Mouse (Mus musculus): ENCODE measurements around the gene Nthl1. TPM values are rescaled to one million over a fixed set of nuclear protein-coding genes. Genes with fewer than 3 reads are reported as not detected.

Nthl1 gene
- polyA plus RNA-seq, 1 experiment from 2014 or later: 14.9 TPM

DNA sequence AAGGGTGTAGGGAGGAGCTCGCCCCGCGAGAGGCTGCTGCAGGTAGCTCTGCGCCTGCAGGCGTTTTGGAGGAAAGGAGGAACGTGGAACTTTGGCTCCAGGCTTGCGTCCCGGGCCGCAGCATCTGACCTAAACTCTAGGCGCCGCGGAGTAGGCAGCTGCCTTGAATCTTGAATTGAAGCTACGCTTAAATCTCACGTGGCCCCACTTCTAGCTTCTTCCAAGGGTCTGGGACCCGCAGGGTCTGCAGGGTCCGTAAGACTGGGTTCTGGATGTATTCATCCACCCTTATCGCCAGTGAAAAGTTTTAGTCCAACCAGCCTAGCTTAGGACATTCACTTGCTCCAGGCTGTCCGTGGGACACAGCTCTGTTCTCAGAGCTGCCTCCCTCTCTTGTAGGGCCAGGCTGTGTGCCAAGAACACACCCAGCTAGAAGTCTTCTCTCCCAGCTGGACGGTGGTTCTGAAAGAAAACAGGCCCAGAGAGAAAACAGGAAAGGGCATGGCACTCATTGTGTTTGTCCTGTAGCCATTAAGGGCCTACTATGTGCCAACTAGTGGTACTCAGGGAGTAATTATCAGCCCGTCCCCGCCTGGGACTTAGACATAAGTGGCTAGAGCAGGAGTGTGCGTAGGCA lies 451 bp downstream of the Nthl1 start:
- Histone ChIP-seq H3K4me3 (peak overlapping the region; percentile 77), H3K4me1 (peaks cover 18% of the 10 kb centered on the region), H3K9ac (replicated peaks) (peak overlapping the region; percentile 75), H3K9me3 (no peaks in the 10 kb centered on the region), H3K27ac (replicated peaks) (peak overlapping the region; percentile 72), H3K36me3 (peaks cover 26% of the 10 kb centered on the region), H3K4me2 (replicated peaks) (peak overlapping the region; percentile 94), H3K27me3 (no peaks in the 10 kb centered on the region)
- WGBS: 12% methylated on average over 22 of the region's 22 CpGs
- no peak; the same call in none of the 2 replicates for ATAC-seq (ENCODE audit: low FRiP score, low read depth)

- no peak overlapping the region for H3K4me3 ChIP-seq
- H3K27ac ChIP-seq (replicated peaks): no peak overlapping the region
- H3K27me3 ChIP-seq: no peaks in the 10 kb centered on the region
- ATAC-seq (ENCODE audit: low FRiP score, low read depth): no peak
- peaks cover 20% of the 10 kb centered on the region for H3K36me3 ChIP-seq
- no peak overlapping the region for H3K9ac ChIP-seq (replicated peaks)
- WGBS: 97% methylated on average over 11 of the region's 11 CpGs
- H3K4me1 ChIP-seq: peaks cover 18% of the 10 kb centered on the region
- no peaks in the 10 kb centered on the region for H3K9me3 ChIP-seq
- H3K4me2 ChIP-seq (replicated peaks): 0 out of 2 replicates have a peak overlapping the region, but pooled peaks have one; percentile 94
Observed at GRCm38 (mm10) chr17:24633831-24634230, 1.4 kb downstream of the Nthl1 start.

DNA sequence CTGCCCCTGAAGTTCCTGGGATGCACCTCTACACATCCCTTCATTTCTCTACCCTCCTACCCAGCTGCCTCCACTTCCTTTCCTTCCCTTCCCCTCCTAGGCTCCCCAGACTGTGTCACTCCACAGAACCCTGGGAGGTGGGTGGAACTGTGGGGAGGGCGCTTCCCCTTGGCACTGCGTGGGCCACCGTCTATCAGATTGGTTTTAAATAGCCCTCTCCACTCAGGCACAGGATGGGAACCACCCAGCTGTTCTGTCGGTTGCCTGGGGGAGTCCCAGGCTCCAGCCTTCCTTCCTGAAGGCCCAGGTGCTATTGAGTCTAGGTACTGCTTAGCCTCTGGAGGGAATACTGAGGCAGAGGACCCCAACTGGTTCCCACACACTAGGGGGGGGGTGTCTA lies 2.5 kb downstream of the Nthl1 start:
- H3K27ac ChIP-seq (replicated peaks): no peak overlapping the region
- no peak for ATAC-seq (ENCODE audit: low FRiP score, low read depth)
- peaks cover 18% of the 10 kb centered on the region for H3K4me1 ChIP-seq
- WGBS: 94% methylated on average over 4 of the region's 4 CpGs
- no peak overlapping the region for H3K4me2 ChIP-seq (replicated peaks)
- no peaks in the 10 kb centered on the region for H3K27me3 ChIP-seq
- H3K4me3 ChIP-seq: no peak overlapping the region
- no peaks in the 10 kb centered on the region for H3K9me3 ChIP-seq
- H3K9ac ChIP-seq (replicated peaks): no peak overlapping the region
- H3K36me3 ChIP-seq: peaks cover 9% of the 10 kb centered on the region

GRCm38 (mm10) chr17:24635694-24636093 lies 3.2 kb downstream of the Nthl1 start:
- Histone ChIP-seq H3K9me3 (no peaks in the 10 kb centered on the region), H3K4me1 (peaks cover 18% of the 10 kb centered on the region), H3K9ac (replicated peaks) (no peak overlapping the region), H3K36me3 (peaks cover 2% of the 10 kb centered on the region), H3K27me3 (no peaks in the 10 kb centered on the region), H3K4me2 (replicated peaks) (no peak overlapping the region), H3K4me3 (no peak overlapping the region), H3K27ac (replicated peaks) (no peak overlapping the region)
- WGBS: 96% methylated on average over 5 of the region's 5 CpGs
- ATAC-seq (ENCODE audit: low FRiP score, low read depth): no peak

GRCm38 (mm10) chr17:24636781-24637481 lies 4.5 kb downstream of the Nthl1 start:
- no peaks in the 10 kb centered on the region for H3K9me3 ChIP-seq
- H3K4me3 ChIP-seq: no peak overlapping the region
- no peak overlapping the region for H3K27ac ChIP-seq (replicated peaks)
- H3K27me3 ChIP-seq: no peaks in the 10 kb centered on the region
- H3K9ac ChIP-seq (replicated peaks): no peak overlapping the region
- ATAC-seq (ENCODE audit: low FRiP score, low read depth): no peak
- no peaks in the 10 kb centered on the region for H3K36me3 ChIP-seq
- no peak overlapping the region for H3K4me2 ChIP-seq (replicated peaks)
- peaks cover 11% of the 10 kb centered on the region for H3K4me1 ChIP-seq
- 59% methylated on average over 5 of the region's 5 CpGs for WGBS

GRCm38 (mm10) chr17:24638214-24638613 lies 5.7 kb downstream of the Nthl1 start:
- H3K4me2 ChIP-seq (replicated peaks): no peak overlapping the region
- no peak overlapping the region for H3K9ac ChIP-seq (replicated peaks)
- ATAC-seq (ENCODE audit: low FRiP score, low read depth): no peak
- no peak overlapping the region for H3K4me3 ChIP-seq
- no peaks in the 10 kb centered on the region for H3K9me3 ChIP-seq
- WGBS: 86% methylated on average over 4 of the region's 4 CpGs
- H3K4me1 ChIP-seq: peaks cover 3% of the 10 kb centered on the region
- no peaks in the 10 kb centered on the region for H3K27me3 ChIP-seq
- H3K27ac ChIP-seq (replicated peaks): no peak overlapping the region
- H3K36me3 ChIP-seq: no peaks in the 10 kb centered on the region

GRCm38 (mm10) chr17:24638840-24639239 lies 6.4 kb downstream of the Nthl1 start:
- no peak overlapping the region for H3K4me3 ChIP-seq
- no peak overlapping the region for H3K27ac ChIP-seq (replicated peaks)
- no peaks in the 10 kb centered on the region for H3K36me3 ChIP-seq
- no peaks in the 10 kb centered on the region for H3K27me3 ChIP-seq
- no peaks in the 10 kb centered on the region for H3K9me3 ChIP-seq
- ATAC-seq (ENCODE audit: low FRiP score, low read depth): no peak
- H3K9ac ChIP-seq (replicated peaks): no peak overlapping the region
- 77% methylated on average over 9 of the region's 9 CpGs for WGBS
- H3K4me2 ChIP-seq (replicated peaks): no peak overlapping the region
- no peaks in the 10 kb centered on the region for H3K4me1 ChIP-seq

DNA sequence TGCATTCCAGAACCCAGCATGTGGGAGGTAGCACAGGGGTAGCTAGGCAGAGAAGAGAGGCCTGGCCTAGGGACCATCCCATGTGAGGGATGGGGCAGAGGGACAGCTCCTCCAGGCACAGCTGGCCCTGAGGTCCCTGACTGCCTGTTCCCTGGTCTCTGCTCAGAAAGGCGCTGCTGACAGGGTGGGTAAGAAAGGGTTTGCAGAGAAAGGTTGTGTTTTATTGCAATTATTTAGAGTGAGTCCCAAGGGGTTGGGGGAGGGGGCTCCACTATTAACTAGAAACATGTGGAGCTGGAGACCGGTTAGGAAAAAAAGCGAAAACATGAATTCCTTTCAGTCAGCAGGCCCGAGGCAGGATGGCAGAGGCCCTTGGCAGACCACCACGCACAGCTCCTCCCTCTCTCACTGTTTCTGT lies 7.1 kb downstream of the Nthl1 start:
- 89% methylated on average over 5 of the region's 5 CpGs for WGBS
- H3K27ac ChIP-seq (replicated peaks): no peak overlapping the region; the same call in 1 of the 2 replicates
- H3K36me3 ChIP-seq: no peaks in the 10 kb centered on the region
- no peak overlapping the region for H3K4me3 ChIP-seq
- no peak for ATAC-seq (ENCODE audit: low FRiP score, low read depth)
- H3K4me2 ChIP-seq (replicated peaks): no peak overlapping the region
- H3K27me3 ChIP-seq: no peaks in the 10 kb centered on the region
- no peaks in the 10 kb centered on the region for H3K4me1 ChIP-seq
- H3K9ac ChIP-seq (replicated peaks): 0 out of 2 replicates have a peak overlapping the region, but pooled peaks have one; percentile 20
- H3K9me3 ChIP-seq: no peaks in the 10 kb centered on the region

DNA sequence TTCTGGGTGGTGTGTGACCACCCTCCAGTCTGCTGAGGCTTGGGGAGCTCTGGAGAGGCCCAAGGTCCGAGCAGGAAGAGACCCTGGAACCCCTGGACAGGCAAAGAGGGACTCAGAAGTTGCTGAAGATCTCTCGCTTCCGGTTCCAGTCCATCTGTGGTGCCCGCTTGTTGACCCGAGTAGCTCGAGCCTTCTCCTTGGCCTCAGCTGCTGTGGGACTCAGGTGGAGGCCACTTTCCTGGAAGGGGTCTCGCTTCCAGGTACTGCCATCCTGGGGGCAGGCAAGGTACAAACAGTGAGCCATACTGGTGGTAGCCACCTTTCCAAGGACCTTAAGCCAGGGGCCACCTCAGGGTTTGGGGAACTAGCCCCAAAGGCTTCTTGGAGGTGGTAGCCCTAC lies 7.6 kb downstream of the Nthl1 start:
- WGBS: 85% methylated on average over 7 of the region's 7 CpGs
- Histone ChIP-seq H3K27ac (replicated peaks) (no peak overlapping the region), H3K4me2 (replicated peaks) (no peak overlapping the region), H3K27me3 (no peaks in the 10 kb centered on the region), H3K36me3 (no peaks in the 10 kb centered on the region), H3K9me3 (no peaks in the 10 kb centered on the region), H3K4me3 (no peak overlapping the region), H3K9ac (replicated peaks) (no peak overlapping the region), H3K4me1 (no peaks in the 10 kb centered on the region)
- ATAC-seq (ENCODE audit: low FRiP score, low read depth): no peak

- no peak overlapping the region for H3K27ac ChIP-seq (replicated peaks)
- H3K36me3 ChIP-seq: no peaks in the 10 kb centered on the region
- H3K4me1 ChIP-seq: no peaks in the 10 kb centered on the region
- no peak overlapping the region for H3K4me2 ChIP-seq (replicated peaks)
- no peak overlapping the region for H3K4me3 ChIP-seq
- H3K9ac ChIP-seq (replicated peaks): no peak overlapping the region
- no peak for ATAC-seq (ENCODE audit: low FRiP score, low read depth)
- 94% methylated on average over 15 of the region's 15 CpGs for WGBS
- H3K9me3 ChIP-seq: no peaks in the 10 kb centered on the region
- no peaks in the 10 kb centered on the region for H3K27me3 ChIP-seq
Observed at GRCm38 (mm10) chr17:24640581-24640980, 8.1 kb downstream of the Nthl1 start.

DNA sequence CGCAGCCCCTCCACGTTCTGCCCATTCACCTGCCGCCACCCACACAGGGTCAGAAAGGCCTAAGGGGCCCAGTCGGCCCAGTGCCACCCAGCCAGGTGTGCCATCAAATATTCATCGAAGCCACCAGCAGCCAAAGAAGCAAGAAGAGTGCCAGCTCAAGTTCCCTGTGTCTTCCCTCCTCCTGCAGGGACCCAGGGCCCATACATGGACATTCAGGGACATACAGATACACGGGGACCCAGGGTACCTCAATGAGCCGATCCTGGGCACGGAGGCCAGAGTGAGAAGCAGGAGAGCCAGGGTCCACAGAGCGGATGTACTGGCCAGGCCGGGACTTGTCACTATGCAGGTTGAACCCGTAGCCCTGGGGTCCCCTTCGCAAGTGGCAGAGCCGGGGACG lies 9.5 kb downstream of the Nthl1 start:
- ATAC-seq (ENCODE audit: low FRiP score, low read depth): no peak
- H3K27me3 ChIP-seq: no peaks in the 10 kb centered on the region
- H3K36me3 ChIP-seq: no peaks in the 10 kb centered on the region
- H3K4me1 ChIP-seq: no peaks in the 10 kb centered on the region
- no peak overlapping the region for H3K27ac ChIP-seq (replicated peaks)
- H3K9ac ChIP-seq (replicated peaks): no peak overlapping the region
- 92% methylated on average over 14 of the region's 14 CpGs for WGBS
- H3K4me3 ChIP-seq: no peak overlapping the region
- H3K9me3 ChIP-seq: no peaks in the 10 kb centered on the region
- H3K4me2 ChIP-seq (replicated peaks): no peak overlapping the region

- Histone ChIP-seq H3K4me3 (no peak overlapping the region), H3K9ac (replicated peaks) (no peak overlapping the region), H3K27me3 (peaks cover 9% of the 10 kb centered on the region), H3K27ac (replicated peaks) (no peak overlapping the region), H3K36me3 (no peaks in the 10 kb centered on the region), H3K9me3 (no peaks in the 10 kb centered on the region), H3K4me1 (no peaks in the 10 kb centered on the region), H3K4me2 (replicated peaks) (no peak overlapping the region)
- ATAC-seq (ENCODE audit: low FRiP score, low read depth): no peak
- WGBS: 73% methylated on average over 6 of the region's 6 CpGs
Observed at GRCm38 (mm10) chr17:24642791-24643343, 10.4 kb downstream of the Nthl1 start.

Measured in midbrain, embryonic 12.5 days (tissue).